Mouse (Mus musculus) CH12.LX (cell line): ENCODE measurements around the gene Cobll1. TPM values are rescaled to one million over a fixed set of nuclear protein-coding genes. Genes with fewer than 3 reads are reported as not detected.

Experiments used
- DNase-seq: peaks from one replicate; pipeline ENCODE4 v3.0.0-alpha.2; 2013; ENCODE audit errors: extremely low read depth
- H3K27ac ChIP-seq: 2 replicates; pipeline ENCODE4 v1.5.1; 2012; ENCODE audit warnings: low read depth, mild to moderate bottlenecking, control low read depth, moderate library complexity; ENCODE audit not compliant: insufficient read depth
- H3K27me3 ChIP-seq: replicated peaks from 2 replicates; pipeline ENCODE3; 2012; ENCODE audit warnings: inconsistent platforms
- H3K36me3 ChIP-seq, 2 experiments: replicated peaks in 1 of 2; 2 replicates each; pipeline versions ENCODE3 to v1.6.1; 2012; ENCODE audit warnings: inconsistent platforms in 1 of 2, low read length in 1 of 2, mild to moderate bottlenecking in 1 of 2, mixed read lengths in 1 of 2, moderate library complexity in 1 of 2; ENCODE audit not compliant: control insufficient read depth in 1 of 2, insufficient read depth in 1 of 2
- H3K4me1 ChIP-seq, 2 experiments: 2 replicates each; pipeline ENCODE4 v1.6.1; 2012; ENCODE audit warnings: inconsistent platforms in 1 of 2, moderate library complexity in 1 of 2; ENCODE audit not compliant: insufficient read depth in 2 of 2, control insufficient read depth in 1 of 2
- H3K4me2 ChIP-seq: 2 replicates; pipeline ENCODE4 v1.6.1; 2012; ENCODE audit warnings: low read depth, mild to moderate bottlenecking, control low read depth; ENCODE audit not compliant: poor library complexity, insufficient read depth, severe bottlenecking
- H3K4me3 ChIP-seq, 3 experiments: fragments of 150-350 bp in 1 of 3; sonication (generic) in 1 of 3; replicated peaks in 1 of 3; 2 replicates each; pipeline versions ENCODE3 to v1.5.1; 2011 to 2012; ENCODE audit warnings: low read depth in 2 of 3, low read length in 2 of 3, mild to moderate bottlenecking in 2 of 3, moderate library complexity in 2 of 3, control low read depth in 1 of 3, improper control_type of control experiment in 1 of 3, inconsistent platforms in 1 of 3, mixed read lengths in 1 of 3; ENCODE audit not compliant: poor library complexity in 1 of 3
- H3K79me2 ChIP-seq: replicated peaks from 2 replicates; pipeline ENCODE4 v1.6.1; 2012; ENCODE audit warnings: mild to moderate bottlenecking, moderate library complexity; ENCODE audit not compliant: control insufficient read depth, poor library complexity, insufficient read depth, severe bottlenecking; ENCODE audit errors: extremely low read depth
- H3K9ac ChIP-seq: 2 replicates; pipeline ENCODE4 v1.6.1; 2012; ENCODE audit warnings: low read depth, mild to moderate bottlenecking, control low read depth, moderate library complexity; ENCODE audit not compliant: insufficient read depth
- H3K9me3 ChIP-seq: replicated peaks from 2 replicates; pipeline ENCODE3; 2012; ENCODE audit warnings: low read length, inconsistent platforms, mixed read lengths
- BHLHE40 ChIP-seq: IDR thresholded peaks from 2 replicates; pipeline ENCODE4 v1.6.1; 2011; ENCODE audit warnings: mild to moderate bottlenecking, low read depth, low read length, improper control_type of control experiment
- CHD2 ChIP-seq: IDR thresholded peaks from 2 replicates; pipeline ENCODE4 v1.6.1; 2011; ENCODE audit warnings: low read length, improper control_type of control experiment
- EP300 ChIP-seq: IDR thresholded peaks from 2 replicates; pipeline ENCODE4 v1.6.1; 2011; ENCODE audit warnings: low read length, improper control_type of control experiment
- ETS1 ChIP-seq: conservative IDR thresholded peaks from 2 replicates; pipeline ENCODE4 v1.6.1; 2012; ENCODE audit warnings: low read depth, mild to moderate bottlenecking, inconsistent platforms, low read length, improper control_type of control experiment, moderate library complexity
- IRF4 ChIP-seq: IDR thresholded peaks from 2 replicates; pipeline ENCODE4 v1.6.1; 2014; ENCODE audit warnings: low read depth, mild to moderate bottlenecking, inconsistent platforms, low read length, improper control_type of control experiment
- JUN ChIP-seq: IDR thresholded peaks from 2 replicates; pipeline ENCODE4 v1.6.1; 2011; ENCODE audit warnings: low read depth, mild to moderate bottlenecking, low read length, improper control_type of control experiment, moderate library complexity; ENCODE audit not compliant: insufficient read depth
- JUND ChIP-seq: conservative IDR thresholded peaks from 2 replicates; pipeline ENCODE4 v1.6.1; 2011; ENCODE audit warnings: low read depth, low read length, improper control_type of control experiment
- KAT2A ChIP-seq: IDR thresholded peaks from 2 replicates; pipeline ENCODE4 v1.6.1; 2012; ENCODE audit warnings: low read length, improper control_type of control experiment, inconsistent platforms; ENCODE audit not compliant: insufficient replicate concordance
- MEF2A ChIP-seq: IDR thresholded peaks from 2 replicates; pipeline ENCODE4 v1.6.1; 2014; ENCODE audit warnings: low read depth, mild to moderate bottlenecking, inconsistent platforms, low read length, improper control_type of control experiment, borderline replicate concordance
- NELFE ChIP-seq: IDR thresholded peaks from 2 replicates; pipeline ENCODE4 v1.6.1; 2011; ENCODE audit warnings: low read depth, low read length, improper control_type of control experiment
- SIN3A ChIP-seq: IDR thresholded peaks from 2 replicates; pipeline ENCODE4 v1.6.1; 2012; ENCODE audit warnings: low read length, improper control_type of control experiment, inconsistent platforms
- TCF12 ChIP-seq: IDR thresholded peaks from 2 replicates; pipeline ENCODE4 v1.6.1; 2014; ENCODE audit warnings: low read depth, mild to moderate bottlenecking, inconsistent platforms, low read length, improper control_type of control experiment
- UBTF ChIP-seq: IDR thresholded peaks from 2 replicates; pipeline ENCODE4 v1.6.1; 2012; ENCODE audit warnings: low read depth, mild to moderate bottlenecking, inconsistent platforms, low read length, improper control_type of control experiment, moderate library complexity
- ZNF384 ChIP-seq: IDR thresholded peaks from 2 replicates; pipeline ENCODE4 v1.6.1; 2012; ENCODE audit warnings: low read depth, low read length, improper control_type of control experiment, inconsistent platforms
- dilution Hi-C: fragments of 300-500 bp; cut with MboI; formaldehyde crosslinking; loops from 2 replicates; pipeline ENCODE4 v1.14.3; 2020; ENCODE audit warnings: low sequenced_read_pairs; ENCODE audit not compliant: extremely low pct_unique_long_range_greater_than_20kb, extremely low pct_ligation_motif_present
- in situ Hi-C: fragments of 300-500 bp; cut with MboI; formaldehyde crosslinking; loops from 3 replicates; pipeline ENCODE4 v1.14.3; 2019; ENCODE audit warnings: low sequenced_read_pairs, low pct_ligation_motif_present, low pct_unique_long_range_greater_than_20kb, mixed read lengths
- polyA plus RNA-seq: library from polyadenylated mRNA; unstranded; fragments of >175 nt; gene quantifications from 2 replicates; pipeline ENCODE4 v1.2.1, GENCODE M21; 2012; ENCODE audit warnings: low read depth; ENCODE audit not compliant: insufficient read length
- total RNA-seq, 2 experiments: library from RNA; depleted of rRNA; stranded (reverse); fragments of 300-350 nt in 1 of 2; fragments of >200 nt in 1 of 2; gene quantifications; 2 replicates each; pipeline ENCODE4 v1.2.3; 2012 to 2014

Cobll1 gene
- total and polyA plus RNA-seq, 3 experiments: 0.67 to 1.9 (median 1.5) TPM

GRCm38 (mm10) chr2:65282979-65283378, 43.8 kb upstream of the Cobll1 start:
- no peak for TF ChIP-seq KAT2A
- no peak for TF ChIP-seq CHD2
- TF ChIP-seq JUN: no peak
- TF ChIP-seq UBTF: no peak
- no peak for TF ChIP-seq ETS1
- TF ChIP-seq TCF12: no peak
- Histone ChIP-seq H3K36me3 (no peaks in the 10 kb centered on the region), H3K4me3 (no peak overlapping the region), H3K4me1 (peaks cover 10 to 22% of the 10 kb centered on the region in 2 experiments; a peak in 3 of 4 replicates), H3K9me3 (no peaks in the 10 kb centered on the region), H3K79me2 (no peaks in the 10 kb centered on the region), H3K4me2 (no peak overlapping the region), H3K27me3 (no peaks in the 10 kb centered on the region), H3K27ac (no peak overlapping the region), H3K9ac (no peak overlapping the region)
- in situ Hi-C loops: no loop called here
- dilution Hi-C loops: no loop called here
- DNase-seq: no peak

GRCm38 (mm10) chr2:65279029-65279690, 40.0 kb upstream of the Cobll1 start:
- in situ Hi-C loops: no loop called here
- Histone ChIP-seq H3K4me2 (peak overlapping the region; percentile 90), H3K36me3 (no peaks in the 10 kb centered on the region), H3K27me3 (no peaks in the 10 kb centered on the region), H3K4me3 (peak overlapping the region in 2 of 3 experiments; percentile 5 to 28), H3K79me2 (no peaks in the 10 kb centered on the region), H3K9ac (peak overlapping the region; percentile 9), H3K9me3 (no peaks in the 10 kb centered on the region), H3K27ac (peak overlapping the region; percentile 44; the same call in 1 of the 2 replicates), H3K4me1 (peaks cover 8 to 18% of the 10 kb centered on the region in 2 experiments; a peak in 3 of 4 replicates)
- TF ChIP-seq BHLHE40: no peak
- TF ChIP-seq MEF2A: peak; percentile 84
- TF ChIP-seq JUN: peak; percentile 58; the same call in 1 of the 2 replicates
- TF ChIP-seq ETS1: peak; percentile 81
- peak; percentile 78 for TF ChIP-seq EP300
- peak; percentile 99 for TF ChIP-seq ZNF384
- TF ChIP-seq SIN3A: 0 out of 2 replicates have a peak, but pooled peaks have one; percentile 55
- TF ChIP-seq JUND: no peak; the same call in 1 of the 2 replicates
- TF ChIP-seq NELFE: no peak
- TF ChIP-seq IRF4: peak; percentile 87
- no peak for TF ChIP-seq CHD2
- DNase-seq: peak; percentile 76
- dilution Hi-C loops: no loop called here
